Mouse (Mus musculus): ENCODE measurements around the gene Spag7. TPM values are rescaled to one million over a fixed set of nuclear protein-coding genes. Genes with fewer than 3 reads are reported as not detected.

Gene Spag7
- polyA plus RNA-seq, 1 experiment: 32.2 TPM

GRCm38 (mm10) chr11:70667271-70668150, 1.7 kb downstream of the Spag7 start:
- TF ChIP-seq POLR2A (IDR thresholded peaks at IDR 0.05; ENCODE audit: control insufficient read depth, extremely low read depth, insufficient read depth, low read length, poor library complexity): no peak
- Histone ChIP-seq H3K36me3 (ENCODE audit: control insufficient read depth, insufficient read depth, low read length) (peaks cover 27% of the 10 kb centered on the region), H3K4me3 (ENCODE audit: control insufficient read depth, insufficient read depth, low read length) (no peak overlapping the region), H3K27ac (ENCODE audit: control insufficient read depth, insufficient read depth, low read length) (no peak overlapping the region), H3K4me1 (replicated peaks; ENCODE audit: control insufficient read depth, insufficient read depth, low read length) (peaks cover 15% of the 10 kb centered on the region), H3K27me3 (ENCODE audit: control insufficient read depth, insufficient read depth, low read length) (no peaks in the 10 kb centered on the region)
- DNase-seq: no peak
- 85% methylated on average over 14 of the region's 14 CpGs for WGBS

- TF ChIP-seq POLR2A (IDR thresholded peaks at IDR 0.05; ENCODE audit: control insufficient read depth, extremely low read depth, insufficient read depth, low read length, poor library complexity) (no peak), CTCF (IDR thresholded peaks at IDR 0.05; ENCODE audit: borderline replicate concordance, control insufficient read depth, extremely low read depth, insufficient read depth, low read length, poor library complexity) (no peak)
- no peak overlapping the region for H3K4me3 ChIP-seq (ENCODE audit: control insufficient read depth, insufficient read depth, low read length)
- H3K4me1 ChIP-seq (replicated peaks; ENCODE audit: control insufficient read depth, insufficient read depth, low read length): peaks cover 15% of the 10 kb centered on the region
- WGBS: 94% methylated on average over 8 of the region's 8 CpGs
- no peak for DNase-seq
- H3K27me3 ChIP-seq (ENCODE audit: control insufficient read depth, insufficient read depth, low read length): no peaks in the 10 kb centered on the region
- H3K36me3 ChIP-seq (ENCODE audit: control insufficient read depth, insufficient read depth, low read length): peaks cover 34% of the 10 kb centered on the region
- H3K27ac ChIP-seq (ENCODE audit: control insufficient read depth, insufficient read depth, low read length): no peak overlapping the region
These were observed 2.5 kb downstream of the Spag7 start for GRCm38 (mm10) chr11:70666687-70667086.

GRCm38 (mm10) chr11:70664741-70665140, 4.5 kb downstream of the Spag7 start:
- 96% methylated on average over 9 of the region's 9 CpGs for WGBS
- no peaks in the 10 kb centered on the region for H3K27me3 ChIP-seq (ENCODE audit: control insufficient read depth, insufficient read depth, low read length)

GRCm38 (mm10) chr11:70663957-70664356, 5.3 kb downstream of the Spag7 start:
- Histone ChIP-seq H3K4me3 (ENCODE audit: control insufficient read depth, insufficient read depth, low read length) (no peak overlapping the region), H3K27ac (ENCODE audit: control insufficient read depth, insufficient read depth, low read length) (no peak overlapping the region), H3K27me3 (ENCODE audit: control insufficient read depth, insufficient read depth, low read length) (no peaks in the 10 kb centered on the region), H3K36me3 (ENCODE audit: control insufficient read depth, insufficient read depth, low read length) (peaks cover 34% of the 10 kb centered on the region), H3K4me1 (replicated peaks; ENCODE audit: control insufficient read depth, insufficient read depth, low read length) (peaks cover 11% of the 10 kb centered on the region)
- no peak for TF ChIP-seq CTCF (IDR thresholded peaks at IDR 0.05; ENCODE audit: borderline replicate concordance, control insufficient read depth, extremely low read depth, insufficient read depth, low read length, poor library complexity)
- TF ChIP-seq POLR2A (IDR thresholded peaks at IDR 0.05; ENCODE audit: control insufficient read depth, extremely low read depth, insufficient read depth, low read length, poor library complexity): no peak
- 97% methylated on average over 6 of the region's 6 CpGs for WGBS
- DNase-seq: no peak

More at GRCm38 (mm10) chr11:70664741-70665140, 4.5 kb downstream of the Spag7 start:
- Histone ChIP-seq H3K4me3 (ENCODE audit: control insufficient read depth, insufficient read depth, low read length) (no peak overlapping the region), H3K4me1 (replicated peaks; ENCODE audit: control insufficient read depth, insufficient read depth, low read length) (peaks cover 10% of the 10 kb centered on the region), H3K27ac (ENCODE audit: control insufficient read depth, insufficient read depth, low read length) (no peak overlapping the region), H3K36me3 (ENCODE audit: control insufficient read depth, insufficient read depth, low read length) (peaks cover 34% of the 10 kb centered on the region)
- TF ChIP-seq POLR2A (IDR thresholded peaks at IDR 0.05; ENCODE audit: control insufficient read depth, extremely low read depth, insufficient read depth, low read length, poor library complexity) (no peak), CTCF (IDR thresholded peaks at IDR 0.05; ENCODE audit: borderline replicate concordance, control insufficient read depth, extremely low read depth, insufficient read depth, low read length, poor library complexity) (no peak)
- DNase-seq: no peak

DNA sequence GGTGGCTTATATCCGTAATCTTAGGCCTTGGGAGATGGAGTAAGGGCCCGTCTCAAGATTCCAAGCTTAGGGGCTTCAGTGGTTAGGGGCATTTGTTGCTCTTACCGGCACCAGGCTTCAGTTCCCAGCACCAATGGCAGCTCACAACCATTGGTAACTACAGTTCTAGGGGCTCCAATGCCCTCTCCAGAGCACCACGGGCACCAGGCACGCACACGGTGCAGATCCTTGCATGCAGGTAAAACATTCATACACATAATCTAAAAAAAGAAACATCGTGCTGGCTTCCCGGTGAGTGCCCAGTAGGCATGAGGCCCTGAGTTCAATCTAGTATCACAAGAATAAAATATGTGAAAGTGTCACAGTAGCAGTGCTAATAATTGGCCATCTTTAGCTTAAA, 6.1 kb downstream of the Spag7 start:
- no peak for DNase-seq
- Histone ChIP-seq H3K36me3 (ENCODE audit: control insufficient read depth, insufficient read depth, low read length) (peaks cover 34% of the 10 kb centered on the region), H3K27ac (ENCODE audit: control insufficient read depth, insufficient read depth, low read length) (no peak overlapping the region), H3K4me1 (replicated peaks; ENCODE audit: control insufficient read depth, insufficient read depth, low read length) (peaks cover 16% of the 10 kb centered on the region), H3K4me3 (ENCODE audit: control insufficient read depth, insufficient read depth, low read length) (no peak overlapping the region), H3K27me3 (ENCODE audit: control insufficient read depth, insufficient read depth, low read length) (no peaks in the 10 kb centered on the region)
- TF ChIP-seq CTCF (IDR thresholded peaks at IDR 0.05; ENCODE audit: borderline replicate concordance, control insufficient read depth, extremely low read depth, insufficient read depth, low read length, poor library complexity): no peak
- TF ChIP-seq POLR2A (IDR thresholded peaks at IDR 0.05; ENCODE audit: control insufficient read depth, extremely low read depth, insufficient read depth, low read length, poor library complexity): no peak
- WGBS: 94% methylated on average over 8 of the region's 8 CpGs

DNA sequence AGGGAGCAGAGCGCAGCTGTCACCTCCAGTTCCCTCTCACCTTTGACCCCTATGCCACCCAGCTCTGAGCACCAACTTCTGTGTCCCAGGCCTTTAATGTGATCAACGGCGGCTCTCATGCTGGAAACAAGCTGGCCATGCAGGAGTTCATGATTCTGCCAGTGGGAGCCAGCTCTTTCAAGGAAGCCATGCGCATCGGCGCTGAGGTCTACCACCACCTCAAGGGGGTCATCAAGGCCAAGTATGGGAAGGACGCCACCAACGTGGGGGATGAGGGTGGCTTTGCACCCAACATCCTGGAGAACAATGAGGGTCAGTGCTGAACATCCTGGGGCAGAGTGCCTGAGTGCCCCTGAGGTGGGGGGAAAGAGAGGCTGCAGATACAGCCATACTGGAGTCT, 8.6 kb downstream of the Spag7 start:
- Histone ChIP-seq H3K27ac (ENCODE audit: control insufficient read depth, insufficient read depth, low read length) (no peak overlapping the region), H3K4me3 (ENCODE audit: control insufficient read depth, insufficient read depth, low read length) (no peak overlapping the region), H3K36me3 (ENCODE audit: control insufficient read depth, insufficient read depth, low read length) (peaks cover 34% of the 10 kb centered on the region), H3K27me3 (ENCODE audit: control insufficient read depth, insufficient read depth, low read length) (no peaks in the 10 kb centered on the region), H3K4me1 (replicated peaks; ENCODE audit: control insufficient read depth, insufficient read depth, low read length) (peaks cover 31% of the 10 kb centered on the region)
- DNase-seq: no peak
- no peak for TF ChIP-seq CTCF (IDR thresholded peaks at IDR 0.05; ENCODE audit: borderline replicate concordance, control insufficient read depth, extremely low read depth, insufficient read depth, low read length, poor library complexity)
- no peak for TF ChIP-seq POLR2A (IDR thresholded peaks at IDR 0.05; ENCODE audit: control insufficient read depth, extremely low read depth, insufficient read depth, low read length, poor library complexity)
- WGBS: 95% methylated on average over 8 of the region's 8 CpGs

Measured in thymus, adult 2 months (tissue).